Mouse (Mus musculus): ENCODE data around the gene Mcm6. TPM values are rescaled to one million over a fixed set of nuclear protein-coding genes. Genes with fewer than 3 reads are reported as not detected.

Mcm6 gene
- polyA plus RNA-seq, 1 experiment from 2014 or later: 224 TPM

- no peak for ATAC-seq (ENCODE audit: insufficient read depth, low FRiP score, low read depth)
- no peaks in the 10 kb centered on the region for H3K4me1 ChIP-seq
- no peaks in the 10 kb centered on the region for H3K27me3 ChIP-seq (replicated peaks)
- H3K27ac ChIP-seq: no peak overlapping the region
- no peak overlapping the region for H3K9ac ChIP-seq
- H3K36me3 ChIP-seq: peaks cover 8% of the 10 kb centered on the region; the same call in 1 of the 2 replicates
- 82% methylated on average over 8 of the region's 8 CpGs for WGBS
- no peaks in the 10 kb centered on the region for H3K9me3 ChIP-seq
- no peak overlapping the region for H3K4me3 ChIP-seq (replicated peaks)
- no peak overlapping the region for H3K4me2 ChIP-seq
These were observed 75.2 kb downstream of the Mcm6 start for GRCm38 (mm10) chr1:128284157-128284690.

- no peaks in the 10 kb centered on the region for H3K9me3 ChIP-seq
- H3K27me3 ChIP-seq (replicated peaks): no peaks in the 10 kb centered on the region
- WGBS: 92% methylated on average over 3 of the region's 3 CpGs
- H3K36me3 ChIP-seq: peaks cover 19% of the 10 kb centered on the region; the same call in 1 of the 2 replicates
- H3K4me3 ChIP-seq (replicated peaks): no peak overlapping the region
- no peak for ATAC-seq (ENCODE audit: insufficient read depth, low FRiP score, low read depth)
- H3K4me2 ChIP-seq: no peak overlapping the region
- H3K9ac ChIP-seq: no peak overlapping the region
- H3K4me1 ChIP-seq: no peaks in the 10 kb centered on the region
- no peak overlapping the region for H3K27ac ChIP-seq
These were observed 76.5 kb downstream of the Mcm6 start for GRCm38 (mm10) chr1:128282924-128283323.

DNA sequence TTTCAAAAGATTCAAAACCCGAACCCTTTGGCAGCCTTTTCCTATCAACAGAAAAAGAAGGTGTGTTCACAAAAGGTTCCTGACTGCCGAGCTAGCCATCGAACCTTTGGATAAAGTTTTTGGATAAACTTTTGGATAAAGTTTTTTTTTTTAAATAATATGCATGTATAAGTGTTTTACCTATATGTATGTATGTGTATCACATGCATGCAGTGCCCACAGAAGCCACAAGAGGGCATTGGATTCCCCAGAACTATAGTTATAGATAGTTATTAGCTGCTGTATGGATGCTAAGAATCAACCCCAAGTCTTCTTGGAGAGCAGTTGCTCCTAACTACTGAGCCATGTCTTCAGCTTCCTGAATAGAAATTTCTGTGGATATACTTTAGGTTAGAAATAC lies 77.7 kb downstream of the Mcm6 start:
- WGBS: 94% methylated on average over 3 of the region's 3 CpGs
- H3K4me2 ChIP-seq: no peak overlapping the region
- no peaks in the 10 kb centered on the region for H3K4me1 ChIP-seq

More for the DNA sequence above, 77.7 kb downstream of the Mcm6 start:
- Histone ChIP-seq H3K27ac (no peak overlapping the region), H3K9me3 (no peaks in the 10 kb centered on the region), H3K4me3 (replicated peaks) (no peak overlapping the region), H3K36me3 (peaks cover 28% of the 10 kb centered on the region), H3K9ac (no peak overlapping the region), H3K27me3 (replicated peaks) (no peaks in the 10 kb centered on the region)
- ATAC-seq (ENCODE audit: insufficient read depth, low FRiP score, low read depth): no peak

Other genes with a start within 250 kb of the Mcm6 start
- gene Ubxn4, start 115.7 kb downstream of the Mcm6 start, polyA plus RNA-seq (2015; fragmentation: Nextera tagmentation; extraction: Ambion mirVana): 77.6 and 77.7 TPM in 2 replicates
- 3.1 and 3.2 TPM in 2 replicates for gene Lct, start 31.3 kb downstream of the Mcm6 start, polyA plus RNA-seq (2015; fragmentation: Nextera tagmentation; extraction: Ambion mirVana)
- gene Dars, start 57.7 kb upstream of the Mcm6 start, polyA plus RNA-seq (2015; fragmentation: Nextera tagmentation; extraction: Ambion mirVana): 157 and 180 TPM in 2 replicates
- 5.8 and 6.1 TPM in 2 replicates for gene Cxcr4, start 232.6 kb upstream of the Mcm6 start, polyA plus RNA-seq (2015; fragmentation: Nextera tagmentation; extraction: Ambion mirVana)

Measured in stomach, embryonic 15.5 days (tissue).